Mouse (Mus musculus) ES-E14 (cell line): Measurements from ENCODE around the gene Kirrel3. TPM values are rescaled to one million over a fixed set of nuclear protein-coding genes. Genes with fewer than 3 reads are reported as not detected.

Experiments used
- DNase-seq: peaks from one replicate; pipeline ENCODE4 v3.0.0-alpha.2; 2013; ENCODE audit warnings: low read depth, low spot score
- H3K27ac ChIP-seq: 2 replicates; pipeline ENCODE4 v1.5.1; 2012; ENCODE audit warnings: low read depth, mild to moderate bottlenecking, low read length, moderate library complexity, mixed read lengths; ENCODE audit not compliant: poor library complexity, insufficient read depth, severe bottlenecking
- H3K36me3 ChIP-seq: 2 replicates; pipeline ENCODE4 v1.6.1; 2012; ENCODE audit warnings: mild to moderate bottlenecking, low read length, moderate library complexity, mixed read lengths; ENCODE audit not compliant: control insufficient read depth, poor library complexity, insufficient read depth, severe bottlenecking
- H3K4me1 ChIP-seq, 2 experiments: fragments of 150-350 bp in 1 of 2; sonication (generic) in 1 of 2; 2 replicates each; pipeline ENCODE4 v1.6.1; 2012; ENCODE audit warnings: low read length in 2 of 2, mild to moderate bottlenecking in 1 of 2, mixed read lengths in 1 of 2; ENCODE audit not compliant: control insufficient read depth in 2 of 2, insufficient read depth in 2 of 2, poor library complexity in 1 of 2
- H3K4me3 ChIP-seq, 2 experiments: fragments of 150-350 bp in 1 of 2; sonication (generic) in 1 of 2; 2 replicates each; pipeline ENCODE4 v1.5.1; 2012; ENCODE audit warnings: low read length in 2 of 2, low read depth in 1 of 2, mild to moderate bottlenecking in 1 of 2, mixed read lengths in 1 of 2; ENCODE audit not compliant: insufficient read depth in 1 of 2, poor library complexity in 1 of 2, severe bottlenecking in 1 of 2
- H3K9ac ChIP-seq: 2 replicates; pipeline ENCODE4 v1.6.1; 2012; ENCODE audit warnings: low read depth, mild to moderate bottlenecking, low read length, mixed read lengths; ENCODE audit not compliant: poor library complexity, insufficient read depth, severe bottlenecking
- H3K9me3 ChIP-seq: fragments of 150-350 bp; sonication (generic); 2 replicates; pipeline ENCODE4 v1.6.1; 2012; ENCODE audit warnings: low read depth, mild to moderate bottlenecking, low read length; ENCODE audit not compliant: control insufficient read depth, insufficient read depth
- CHD2 ChIP-seq: IDR thresholded peaks from 2 replicates; pipeline ENCODE4 v1.6.1; 2014; ENCODE audit warnings: mild to moderate bottlenecking, low read depth, low read length, inconsistent platforms
- HCFC1 ChIP-seq: IDR thresholded peaks from 2 replicates; pipeline ENCODE4 v1.6.1; 2012; ENCODE audit warnings: low read length, inconsistent platforms, borderline replicate concordance; ENCODE audit not compliant: insufficient read depth
- MAFK ChIP-seq: IDR thresholded peaks from 2 replicates; pipeline ENCODE4 v1.6.1; 2014; ENCODE audit warnings: mild to moderate bottlenecking, low read depth, low read length, inconsistent platforms; ENCODE audit not compliant: insufficient read depth
- ZC3H11A ChIP-seq: IDR thresholded peaks from 2 replicates; pipeline ENCODE4 v1.6.1; 2012; ENCODE audit warnings: low read depth, mild to moderate bottlenecking, inconsistent platforms, low read length, borderline replicate concordance
- ZNF384 ChIP-seq: IDR thresholded peaks from 2 replicates; pipeline ENCODE4 v1.6.1; 2012; ENCODE audit warnings: low read depth, low read length, inconsistent platforms
- in situ Hi-C, 2 experiments: fragments of 600-800 bp; cut with MboI; formaldehyde crosslinking; loops; one replicate each; pipeline ENCODE4 v1.15.1; 2025; ENCODE audit warnings: low sequenced_read_pairs in 2 of 2, inconsistent platforms in 1 of 2; ENCODE audit not compliant: unreplicated experiment in 2 of 2
- total RNA-seq: library from RNA; depleted of rRNA; stranded (reverse); fragments of 300-350 nt; gene quantifications from 2 replicates; pipeline ENCODE4 v1.2.3, GENCODE M21; 2012

Kirrel3 gene
- total RNA-seq, 1 experiment = 0.67 TPM

GRCm38 (mm10) chr9:34466058-34466457, 19.6 kb upstream of the Kirrel3 start:
- no peak overlapping the region for H3K9ac ChIP-seq
- no peaks in the 10 kb centered on the region for H3K9me3 ChIP-seq
- TF ChIP-seq HCFC1 (no peak), ZC3H11A (no peak), MAFK (no peak), ZNF384 (no peak), CHD2 (no peak)
- in situ Hi-C loops = no loop called here
- H3K36me3 ChIP-seq = no peaks in the 10 kb centered on the region
- DNase-seq = no peak
- no peak overlapping the region for H3K4me3 ChIP-seq
- H3K27ac ChIP-seq = no peak overlapping the region
- no peaks in the 10 kb centered on the region for H3K4me1 ChIP-seq

GRCm38 (mm10) chr9:34469180-34469579, 16.5 kb upstream of the Kirrel3 start:
- no peak overlapping the region for H3K4me3 ChIP-seq
- no peak overlapping the region for H3K9ac ChIP-seq
- H3K36me3 ChIP-seq = no peaks in the 10 kb centered on the region
- no peak for DNase-seq
- in situ Hi-C loops = no loop called here
- TF ChIP-seq CHD2 = no peak
- no peak for TF ChIP-seq ZC3H11A
- no peaks in the 10 kb centered on the region for H3K9me3 ChIP-seq
- H3K27ac ChIP-seq = no peak overlapping the region
- H3K4me1 ChIP-seq = no peaks in the 10 kb centered on the region

- in situ Hi-C loops = loop anchor here (25.0 kb wide), 2 partner anchors 686 to 1939 kb away; partner anchors contain the start of gene Fli1 (in 1 of the 2)
- no peaks in the 10 kb centered on the region for H3K4me1 ChIP-seq
- no peak overlapping the region for H3K4me3 ChIP-seq
- no peak overlapping the region for H3K27ac ChIP-seq
- TF ChIP-seq ZC3H11A = no peak
- TF ChIP-seq CHD2 = no peak
- TF ChIP-seq HCFC1 = no peak
- no peak for TF ChIP-seq MAFK
- no peak for TF ChIP-seq ZNF384
- no peaks in the 10 kb centered on the region for H3K36me3 ChIP-seq
- DNase-seq = no peak
- H3K9ac ChIP-seq = no peak overlapping the region
- no peaks in the 10 kb centered on the region for H3K9me3 ChIP-seq
These were observed 9.5 kb upstream of the Kirrel3 start for GRCm38 (mm10) chr9:34476206-34476605.

GRCm38 (mm10) chr9:34478494-34478893, 7.2 kb upstream of the Kirrel3 start:
- no peak for DNase-seq
- Histone ChIP-seq H3K9ac (no peak overlapping the region), H3K4me1 (no peaks in the 10 kb centered on the region), H3K27ac (no peak overlapping the region), H3K9me3 (no peaks in the 10 kb centered on the region), H3K4me3 (no peak overlapping the region), H3K36me3 (no peaks in the 10 kb centered on the region)
- in situ Hi-C loops = loop anchor here (25.0 kb wide), 2 partner anchors 684 to 1941 kb away; partner anchors contain the start of gene Fli1 (in 1 of the 2)
- TF ChIP-seq CHD2 (no peak), MAFK (no peak)

- Histone ChIP-seq H3K9ac (no peak overlapping the region), H3K36me3 (no peaks in the 10 kb centered on the region), H3K9me3 (no peaks in the 10 kb centered on the region), H3K27ac (no peak overlapping the region), H3K4me3 (no peak overlapping the region), H3K4me1 (0 out of 4 replicates have a peak, but pooled peaks cover 0 to 1% of the 10 kb centered on the region in 2 experiments)
- in situ Hi-C loops = loop anchor here (25.0 kb wide), 2 partner anchors 679 to 1946 kb away; partner anchors contain the start of gene Fli1 (in 1 of the 2)
- DNase-seq = no peak
- no peak for TF ChIP-seq ZNF384
- no peak for TF ChIP-seq CHD2
- TF ChIP-seq ZC3H11A = no peak
- TF ChIP-seq MAFK = no peak
- TF ChIP-seq HCFC1 = no peak
These were observed 2.5 kb upstream of the Kirrel3 start for GRCm38 (mm10) chr9:34483236-34483635.
